Mouse (Mus musculus): Measurements from ENCODE around the gene Gm44503. TPM values are rescaled to one million over a fixed set of nuclear protein-coding genes. Genes with fewer than 3 reads are reported as not detected.

Gene Gm44503
- polyA plus RNA-seq, 1 experiment: 0.01 TPM

GRCm38 (mm10) chr9:72955546-72955945 is 3.1 kb upstream of the Gm44503 start:
- Histone ChIP-seq H3K4me2 (ENCODE audit: low read depth) (no peak overlapping the region), H3K27me3 (ENCODE audit: control insufficient read depth, insufficient read depth, insufficient read length) (peaks cover 5% of the 10 kb centered on the region), H3K4me3 (no peak overlapping the region), H3ac (ENCODE audit: control insufficient read depth, insufficient read length) (no peak overlapping the region), H3K79me2 (ENCODE audit: control insufficient read depth, insufficient read depth) (no peaks in the 10 kb centered on the region), H3K36me3 (ENCODE audit: control insufficient read depth, insufficient read depth) (no peaks in the 10 kb centered on the region)
- no peak for TF ChIP-seq SRF (IDR thresholded peaks at IDR 0.05; ENCODE audit: control insufficient read depth, insufficient read length, low read depth)
- no peak for TF ChIP-seq POLR2A (IDR thresholded peaks at IDR 0.05; ENCODE audit: insufficient read length, low read depth)

GRCm38 (mm10) chr9:72961346-72961745 is 2.7 kb downstream of the Gm44503 start:
- no peaks in the 10 kb centered on the region for H3K79me2 ChIP-seq (ENCODE audit: control insufficient read depth, insufficient read depth)
- peaks cover 6% of the 10 kb centered on the region for H3K27me3 ChIP-seq (ENCODE audit: control insufficient read depth, insufficient read depth, insufficient read length)
- H3K36me3 ChIP-seq (ENCODE audit: control insufficient read depth, insufficient read depth): no peaks in the 10 kb centered on the region
- H3K4me3 ChIP-seq: no peak overlapping the region
- TF ChIP-seq REST (IDR thresholded peaks at IDR 0.05; ENCODE audit: insufficient read depth, insufficient read length) (no peak), TCF3 (IDR thresholded peaks at IDR 0.05; ENCODE audit: insufficient read length, low read depth) (no peak)
- no peak overlapping the region for H3ac ChIP-seq (ENCODE audit: control insufficient read depth, insufficient read length)
- peak overlapping the region; percentile 42 for H3K4me2 ChIP-seq (ENCODE audit: low read depth)

- no peaks in the 10 kb centered on the region for H3K36me3 ChIP-seq (ENCODE audit: control insufficient read depth, insufficient read depth)
- H3K79me2 ChIP-seq (ENCODE audit: control insufficient read depth, insufficient read depth): no peaks in the 10 kb centered on the region
- H3K4me3 ChIP-seq: no peak overlapping the region
- no peak overlapping the region for H3ac ChIP-seq (ENCODE audit: control insufficient read depth, insufficient read length)
- H3K4me2 ChIP-seq (ENCODE audit: low read depth): peak overlapping the region; percentile 42
- TF ChIP-seq MAX (IDR thresholded peaks at IDR 0.05; ENCODE audit: low read depth) (no peak), TCF12 (IDR thresholded peaks at IDR 0.05; ENCODE audit: insufficient read depth, poor library complexity, severe bottlenecking) (no peak), USF1 (IDR thresholded peaks at IDR 0.05; ENCODE audit: low read depth) (no peak), POLR2A (IDR thresholded peaks at IDR 0.05; ENCODE audit: insufficient read length, low read depth) (no peak), CEBPB (IDR thresholded peaks at IDR 0.05; ENCODE audit: insufficient read depth, poor library complexity, severe bottlenecking) (no peak), E2F4 (IDR thresholded peaks at IDR 0.05; ENCODE audit: insufficient read depth) (no peak), POLR2AphosphoS2 (IDR thresholded peaks at IDR 0.05; ENCODE audit: insufficient read length, low read depth) (no peak), REST (IDR thresholded peaks at IDR 0.05; ENCODE audit: insufficient read depth, insufficient read length) (no peak), MYOG (IDR thresholded peaks at IDR 0.05; ENCODE audit: control insufficient read depth in 1 of 3, insufficient read depth in 1 of 3, insufficient read length in 2 of 3, low read depth in 2 of 3) (no peak), TCF3 (IDR thresholded peaks at IDR 0.05; ENCODE audit: insufficient read length, low read depth) (no peak), MYOD1 (IDR thresholded peaks at IDR 0.05; ENCODE audit: control insufficient read depth in 1 of 3, insufficient read length in 2 of 3, low read depth in 2 of 3) (no peak), SRF (IDR thresholded peaks at IDR 0.05; ENCODE audit: control insufficient read depth, insufficient read length, low read depth) (no peak)
- H3K27me3 ChIP-seq (ENCODE audit: control insufficient read depth, insufficient read depth, insufficient read length): peaks cover 6% of the 10 kb centered on the region
Measured at GRCm38 (mm10) chr9:72961959-72962358, 3.3 kb downstream of the Gm44503 start.

GRCm38 (mm10) chr9:72968349-72969061 is 9.9 kb downstream of the Gm44503 start:
- Histone ChIP-seq H3K36me3 (ENCODE audit: control insufficient read depth, insufficient read depth) (no peaks in the 10 kb centered on the region), H3ac (ENCODE audit: control insufficient read depth, insufficient read length) (no peak overlapping the region), H3K79me2 (ENCODE audit: control insufficient read depth, insufficient read depth) (no peaks in the 10 kb centered on the region), H3K4me3 (no peak overlapping the region), H3K4me2 (ENCODE audit: low read depth) (no peak overlapping the region), H3K27me3 (ENCODE audit: control insufficient read depth, insufficient read depth, insufficient read length) (peaks cover 10% of the 10 kb centered on the region)
- TF ChIP-seq USF1 (IDR thresholded peaks at IDR 0.05; ENCODE audit: low read depth) (no peak), TCF3 (IDR thresholded peaks at IDR 0.05; ENCODE audit: insufficient read length, low read depth) (no peak), MYOD1 (IDR thresholded peaks at IDR 0.05; ENCODE audit: control insufficient read depth in 1 of 3, insufficient read length in 2 of 3, low read depth in 2 of 3) (no peak), SRF (IDR thresholded peaks at IDR 0.05; ENCODE audit: control insufficient read depth, insufficient read length, low read depth) (no peak), MYOG (IDR thresholded peaks at IDR 0.05; ENCODE audit: control insufficient read depth in 1 of 3, insufficient read depth in 1 of 3, insufficient read length in 2 of 3, low read depth in 2 of 3) (no peak), E2F4 (IDR thresholded peaks at IDR 0.05; ENCODE audit: insufficient read depth) (no peak), CEBPB (IDR thresholded peaks at IDR 0.05; ENCODE audit: insufficient read depth, poor library complexity, severe bottlenecking) (no peak), POLR2A (IDR thresholded peaks at IDR 0.05; ENCODE audit: insufficient read length, low read depth) (no peak), MAX (IDR thresholded peaks at IDR 0.05; ENCODE audit: low read depth) (no peak), REST (IDR thresholded peaks at IDR 0.05; ENCODE audit: insufficient read depth, insufficient read length) (no peak)

- Histone ChIP-seq H3K4me2 (ENCODE audit: low read depth) (no peak overlapping the region), H3K79me2 (ENCODE audit: control insufficient read depth, insufficient read depth) (no peaks in the 10 kb centered on the region), H3K4me3 (no peak overlapping the region), H3K27me3 (ENCODE audit: control insufficient read depth, insufficient read depth, insufficient read length) (peaks cover 8% of the 10 kb centered on the region), H3ac (ENCODE audit: control insufficient read depth, insufficient read length) (no peak overlapping the region), H3K36me3 (ENCODE audit: control insufficient read depth, insufficient read depth) (no peaks in the 10 kb centered on the region)
- TF ChIP-seq POLR2A (IDR thresholded peaks at IDR 0.05; ENCODE audit: insufficient read length, low read depth): no peak
Measured at GRCm38 (mm10) chr9:72969874-72970273, 11.2 kb downstream of the Gm44503 start.

Data from myocyte (in vitro differentiated cells).